8 mouse cellular contexts compared by ENCODE assay signal in the genomic region with DNA sequence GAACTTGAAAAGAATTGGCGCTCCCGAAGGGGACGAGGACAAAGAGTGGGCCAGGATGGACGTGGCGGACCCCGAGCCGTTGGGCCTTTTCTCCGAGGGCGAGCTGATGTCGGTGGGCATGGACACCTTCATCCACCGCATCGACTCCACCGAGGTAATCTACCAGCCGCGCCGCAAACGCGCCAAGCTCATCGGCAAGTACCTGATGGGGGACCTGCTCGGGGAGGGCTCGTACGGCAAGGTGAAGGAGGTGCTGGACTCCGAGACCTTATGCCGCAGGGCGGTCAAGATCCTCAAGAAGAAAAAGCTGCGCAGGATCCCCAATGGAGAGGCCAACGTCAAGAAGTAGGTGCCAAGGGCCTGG. TPM values are rescaled to one million over a fixed set of nuclear protein-coding genes. Genes with fewer than 3 reads are reported as not detected.
DNase-seq lines count a peak whose midpoint lies in the region; ATAC-seq and TF ChIP-seq lines count a peak whose summit lies in the region.

No protein-coding gene starts in this region.

- no peak for TF ChIP-seq CTCF in E14TG2a.4 (conservative IDR thresholded peaks at IDR 0.05; ENCODE audit: low read length)

- ATAC-seq in erythroblast, adult 5-6 weeks (replicated peaks; ENCODE audit: low FRiP score, poor library complexity, severe bottlenecking) = no peak
- ATAC-seq in forebrain, embryonic 11.5 days (replicated peaks; ENCODE audit: low FRiP score) = no peak
- no peak for ATAC-seq in limb, embryonic 11.5 days (ENCODE audit: insufficient number of reproducible peaks, low FRiP score, low TSS enrichment, low read depth)
- ATAC-seq in neural tube, embryonic 11.5 days (ENCODE audit: insufficient read depth, low FRiP score, low TSS enrichment) = no peak

- H3K4me3 ChIP-seq in erythroblast, embryonic 14.5 days (replicated peaks) = peak overlapping the region; percentile 79
- peak overlapping the region; percentile 100 for H3K4me3 ChIP-seq in E14TG2a.4 (replicated peaks; ENCODE audit: low read length)
- H3K4me3 ChIP-seq in forebrain, embryonic 11.5 days (ENCODE audit: low read depth, low read length) = peak overlapping the region; percentile 95
- peak overlapping the region; percentile 85 for H3K4me3 ChIP-seq in limb, embryonic 11.5 days (ENCODE audit: low read depth, low read length)
- H3K4me3 ChIP-seq in neural tube, embryonic 11.5 days (ENCODE audit: low read depth, low read length) = peak overlapping the region; percentile 95

- H3K9me3 ChIP-seq in erythroblast, embryonic 14.5 days (ENCODE audit: control insufficient read depth, low read length) = peaks cover 4% of the 10 kb centered on the region
- no peaks in the 10 kb centered on the region for H3K9me3 ChIP-seq in E14TG2a.4 (ENCODE audit: low read length)
- H3K9me3 ChIP-seq in forebrain, embryonic 11.5 days (ENCODE audit: control insufficient read depth, low read length) = no peaks in the 10 kb centered on the region
- no peaks in the 10 kb centered on the region for H3K9me3 ChIP-seq in limb, embryonic 11.5 days (ENCODE audit: control insufficient read depth, low read length)
- H3K9me3 ChIP-seq in neural tube, embryonic 11.5 days (ENCODE audit: control insufficient read depth, low read length) = no peaks in the 10 kb centered on the region

- no peak overlapping the region; the same call in 1 of the 2 replicates for H3K27ac ChIP-seq in forebrain, embryonic 11.5 days (ENCODE audit: low read depth, low read length)
- H3K27ac ChIP-seq in limb, embryonic 11.5 days (replicated peaks; ENCODE audit: low read depth, low read length) = no peak overlapping the region; the same call in 1 of the 2 replicates
- peak overlapping the region; percentile 27; the same call in 1 of the 2 replicates for H3K27ac ChIP-seq in neural tube, embryonic 11.5 days (ENCODE audit: low read depth, low read length)

- DNase-seq in forebrain, embryonic 11.5 days (ENCODE audit: low spot score) = peak; percentile 74
- DNase-seq in limb, embryonic 11.5 days (ENCODE audit: low spot score) = peak; percentile 50
- DNase-seq in neural tube, embryonic 11.5 days (ENCODE audit: low spot score) = peak; percentile 45
- no peak for DNase-seq in frontal cortex, postnatal 36 days (ENCODE audit: low spot score in 2 of 2)
- no peak for DNase-seq in frontal cortex, adult 2 months (ENCODE audit: extremely low spot score in 1 of 2, low spot score in 1 of 2)

- no peaks in the 10 kb centered on the region for H3K27me3 ChIP-seq in erythroblast, embryonic 14.5 days (ENCODE audit: control insufficient read depth)
- H3K27me3 ChIP-seq in E14TG2a.4 (ENCODE audit: insufficient read depth, low read length) = no peaks in the 10 kb centered on the region
- no peaks in the 10 kb centered on the region for H3K27me3 ChIP-seq in forebrain, embryonic 11.5 days (ENCODE audit: control insufficient read depth, insufficient read depth, low read length)
- H3K27me3 ChIP-seq in limb, embryonic 11.5 days (ENCODE audit: control insufficient read depth, insufficient read depth, low read length) = no peaks in the 10 kb centered on the region
- no peaks in the 10 kb centered on the region for H3K27me3 ChIP-seq in neural tube, embryonic 11.5 days (ENCODE audit: control insufficient read depth, insufficient read depth, low read length)

- WGBS in forebrain, embryonic 11.5 days = under 1% methylated on average over 27 of the region's 27 CpGs
- under 1% methylated on average over 27 of the region's 27 CpGs for WGBS in limb, embryonic 11.5 days
- under 1% methylated on average over 27 of the region's 27 CpGs for WGBS in neural tube, embryonic 11.5 days

- H3K36me3 ChIP-seq in erythroblast, embryonic 14.5 days (ENCODE audit: control insufficient read depth) = peaks cover 54% of the 10 kb centered on the region
- peaks cover 51% of the 10 kb centered on the region for H3K36me3 ChIP-seq in E14TG2a.4 (ENCODE audit: insufficient read depth, low read length)
- H3K36me3 ChIP-seq in forebrain, embryonic 11.5 days (ENCODE audit: control insufficient read depth, insufficient read depth, low read length) = peaks cover 5% of the 10 kb centered on the region; the same call in 1 of the 2 replicates
- H3K36me3 ChIP-seq in limb, embryonic 11.5 days (ENCODE audit: control insufficient read depth, insufficient read depth, low read length) = peaks cover 11% of the 10 kb centered on the region
- H3K36me3 ChIP-seq in neural tube, embryonic 11.5 days (ENCODE audit: control insufficient read depth, insufficient read depth, low read length) = peaks cover 1% of the 10 kb centered on the region

- H3K4me1 ChIP-seq in erythroblast, embryonic 14.5 days (ENCODE audit: control insufficient read depth) = peaks cover 67% of the 10 kb centered on the region
- H3K4me1 ChIP-seq in E14TG2a.4 (replicated peaks; ENCODE audit: low read depth, low read length) = peaks cover 62% of the 10 kb centered on the region
- H3K4me1 ChIP-seq in forebrain, embryonic 11.5 days (replicated peaks; ENCODE audit: control insufficient read depth, insufficient read depth, low read length) = peaks cover 21% of the 10 kb centered on the region
- H3K4me1 ChIP-seq in limb, embryonic 11.5 days (ENCODE audit: control insufficient read depth, insufficient read depth, low read length) = peaks cover 14% of the 10 kb centered on the region
- H3K4me1 ChIP-seq in neural tube, embryonic 11.5 days (ENCODE audit: control insufficient read depth, insufficient read depth, low read length) = peaks cover 26% of the 10 kb centered on the region

- peak overlapping the region; percentile 86 for H3K9ac ChIP-seq in forebrain, embryonic 11.5 days (ENCODE audit: low read length)
- peak overlapping the region; percentile 92 for H3K9ac ChIP-seq in limb, embryonic 11.5 days (ENCODE audit: low read length)
- peak overlapping the region; percentile 85 for H3K9ac ChIP-seq in neural tube, embryonic 11.5 days (ENCODE audit: low read length)

- peak overlapping the region; percentile 95 for H3K4me2 ChIP-seq in forebrain, embryonic 11.5 days (ENCODE audit: low read depth, low read length, severe bottlenecking)
- peak overlapping the region; percentile 89 for H3K4me2 ChIP-seq in limb, embryonic 11.5 days (ENCODE audit: low read depth, severe bottlenecking)
- peak overlapping the region; percentile 94 for H3K4me2 ChIP-seq in neural tube, embryonic 11.5 days (ENCODE audit: low read depth)

RNA-seq across cellular contexts. Expression of a gene that starts 0.9 kb away (rescaled TPM):
- 69.2 and 71.6 TPM in 2 replicates for polyA plus RNA-seq in erythroblast, embryonic 14.5 days (2012)
- total RNA-seq in erythroblast, adult 5-6 weeks (2015; ENCODE audit: low replicate concordance) = 47.7 and 60.0 TPM in 2 replicates
- total RNA-seq in erythroblast, adult 5-6 weeks (2017; ENCODE audit: low replicate concordance) = 152 and 195 TPM in 2 replicates
- 26.5 and 31.6 TPM in 2 replicates for polyA plus RNA-seq in forebrain, embryonic 11.5 days (2014; fragmentation: Nextera tagmentation; extraction: Ambion mirVana)
- 23.6 and 27.1 TPM in 2 replicates for polyA plus RNA-seq in limb, embryonic 11.5 days (2014; fragmentation: Nextera tagmentation; extraction: Ambion mirVana)
- 22.0 and 23.5 TPM in 2 replicates for polyA plus RNA-seq in neural tube, embryonic 11.5 days (2014; fragmentation: Nextera tagmentation; extraction: Ambion mirVana)
- 93.8 and 96.3 TPM in 2 replicates for polyA plus RNA-seq in frontal cortex, adult 2 months (2012; rRNA removed)

RNA-seq across cellular contexts. Expression of a gene that starts 11.2 kb away (rescaled TPM):
- polyA plus RNA-seq in erythroblast, embryonic 14.5 days (2012) = 3.4 and 3.9 TPM in 2 replicates
- 9.2 and 12.5 TPM in 2 replicates for total RNA-seq in erythroblast, adult 5-6 weeks (2015; ENCODE audit: low replicate concordance)
- 17.1 and 20.9 TPM in 2 replicates for total RNA-seq in erythroblast, adult 5-6 weeks (2017; ENCODE audit: low replicate concordance)
- polyA plus RNA-seq in forebrain, embryonic 11.5 days (2014; fragmentation: Nextera tagmentation; extraction: Ambion mirVana) = 12.5 and 13.6 TPM in 2 replicates
- 8.1 and 10.8 TPM in 2 replicates for polyA plus RNA-seq in limb, embryonic 11.5 days (2014; fragmentation: Nextera tagmentation; extraction: Ambion mirVana)
- polyA plus RNA-seq in neural tube, embryonic 11.5 days (2014; fragmentation: Nextera tagmentation; extraction: Ambion mirVana) = 11.3 and 11.9 TPM in 2 replicates
- polyA plus RNA-seq in frontal cortex, adult 2 months (2012; rRNA removed) = 26.6 TPM in 2 replicates

RNA-seq across cellular contexts. Expression of a gene that starts 21.9 kb away (rescaled TPM):
- 139 and 144 TPM in 2 replicates for polyA plus RNA-seq in erythroblast, embryonic 14.5 days (2012)
- 43.3 and 48.8 TPM in 2 replicates for total RNA-seq in erythroblast, adult 5-6 weeks (2015; ENCODE audit: low replicate concordance)
- 12.1 and 17.3 TPM in 2 replicates for total RNA-seq in erythroblast, adult 5-6 weeks (2017; ENCODE audit: low replicate concordance)
- 401 and 414 TPM in 2 replicates for polyA plus RNA-seq in forebrain, embryonic 11.5 days (2014; fragmentation: Nextera tagmentation; extraction: Ambion mirVana)
- 416 and 426 TPM in 2 replicates for polyA plus RNA-seq in limb, embryonic 11.5 days (2014; fragmentation: Nextera tagmentation; extraction: Ambion mirVana)
- polyA plus RNA-seq in neural tube, embryonic 11.5 days (2014; fragmentation: Nextera tagmentation; extraction: Ambion mirVana) = 376 and 386 TPM in 2 replicates
- polyA plus RNA-seq in frontal cortex, adult 2 months (2012; rRNA removed) = 606 and 673 TPM in 2 replicates

RNA-seq across cellular contexts. Expression of a gene that starts 24.1 kb away (rescaled TPM):
- 0.15 and 0.52 TPM in 2 replicates for polyA plus RNA-seq in erythroblast, embryonic 14.5 days (2012)
- total RNA-seq in erythroblast, adult 5-6 weeks (2015; ENCODE audit: low replicate concordance) = not detected in 2 replicates
- total RNA-seq in erythroblast, adult 5-6 weeks (2017; ENCODE audit: low replicate concordance) = not detected in 2 replicates
- polyA plus RNA-seq in forebrain, embryonic 11.5 days (2014; fragmentation: Nextera tagmentation; extraction: Ambion mirVana) = 10.4 and 15.0 TPM in 2 replicates
- 4.7 and 6.5 TPM in 2 replicates for polyA plus RNA-seq in limb, embryonic 11.5 days (2014; fragmentation: Nextera tagmentation; extraction: Ambion mirVana)
- 11.1 and 11.3 TPM in 2 replicates for polyA plus RNA-seq in neural tube, embryonic 11.5 days (2014; fragmentation: Nextera tagmentation; extraction: Ambion mirVana)
- 252 and 288 TPM in 2 replicates for polyA plus RNA-seq in frontal cortex, adult 2 months (2012; rRNA removed)

RNA-seq across cellular contexts. Expression of a gene that starts 31.5 kb away (rescaled TPM):
- 7.0 and 9.3 TPM in 2 replicates for polyA plus RNA-seq in erythroblast, embryonic 14.5 days (2012)
- 5.0 and 7.7 TPM in 2 replicates for total RNA-seq in erythroblast, adult 5-6 weeks (2015; ENCODE audit: low replicate concordance)
- 3.9 and 7.4 TPM in 2 replicates for total RNA-seq in erythroblast, adult 5-6 weeks (2017; ENCODE audit: low replicate concordance)
- 58.3 and 66.4 TPM in 2 replicates for polyA plus RNA-seq in forebrain, embryonic 11.5 days (2014; fragmentation: Nextera tagmentation; extraction: Ambion mirVana)
- 59.3 and 60.9 TPM in 2 replicates for polyA plus RNA-seq in limb, embryonic 11.5 days (2014; fragmentation: Nextera tagmentation; extraction: Ambion mirVana)
- 70.0 and 78.2 TPM in 2 replicates for polyA plus RNA-seq in neural tube, embryonic 11.5 days (2014; fragmentation: Nextera tagmentation; extraction: Ambion mirVana)
- polyA plus RNA-seq in frontal cortex, adult 2 months (2012; rRNA removed) = 36.5 and 43.7 TPM in 2 replicates

Comparison
In these comparisons a context has a peak if more than half of its experiments do, and no peak if none do; other contexts are left out.
1. DNase-seq: peak in forebrain, embryonic 11.5 days (single experiment), limb, embryonic 11.5 days (single experiment) and neural tube, embryonic 11.5 days (single experiment); none in frontal cortex, postnatal 36 days (0 of 2) and frontal cortex, adult 2 months (0 of 2).
2. Peak in every context shown above with its lines, with median percentiles within 50 percentile points of each other: H3K4me3 ChIP-seq, H3K4me2 ChIP-seq and H3K9ac ChIP-seq.